29 mouse cellular contexts compared by ENCODE assay signal in the genomic region with DNA sequence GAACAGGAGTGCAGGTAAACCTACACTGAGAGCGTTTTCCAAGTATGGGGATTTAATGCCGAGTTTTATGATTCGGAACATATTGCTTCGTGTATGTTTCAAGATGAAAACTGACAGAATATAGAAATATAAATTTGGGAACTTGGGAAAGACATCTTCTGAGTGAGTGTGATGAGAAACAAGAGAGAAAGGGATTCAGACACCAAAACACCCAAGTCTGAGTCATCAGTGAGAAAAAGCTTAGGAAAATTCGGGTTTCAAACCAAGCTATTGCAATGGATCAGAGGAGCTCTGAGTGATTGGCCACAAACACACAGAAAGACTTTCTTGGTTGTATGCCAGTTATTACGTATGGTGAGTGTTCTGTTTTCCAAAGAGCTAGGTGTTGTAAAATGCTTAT. TPM values are rescaled to one million over a fixed set of nuclear protein-coding genes. Genes with fewer than 3 reads are reported as not detected.
"Had no signal": no experiment of that assay in that cellular context is flagged by ENCODE, and none has a peak within 500 bp of the region (broad histone marks: within the 10 kb centered on the region; RNA-seq: fewer than 3 reads in every experiment).

No protein-coding gene starts in this region.

- H3K9me3 ChIP-seq: limb, embryonic 13.5 days; midbrain, embryonic 12.5 days; midbrain, embryonic 15.5 days; neural tube, embryonic 13.5 days had no signal

- H3K36me3 ChIP-seq: limb, embryonic 13.5 days; midbrain, embryonic 12.5 days; midbrain, embryonic 15.5 days; neural tube, embryonic 13.5 days had no signal

- ATAC-seq: intestine, postnatal 0 days; lung, postnatal 0 days; midbrain, embryonic 15.5 days had no signal

- H3K4me2 ChIP-seq: limb, embryonic 13.5 days; lung, embryonic 14.5 days; midbrain, embryonic 12.5 days; midbrain, embryonic 15.5 days; neural tube, embryonic 13.5 days had no signal

- H3K4me3 ChIP-seq: layer of hippocampus, adult 2 months; limb, embryonic 13.5 days; midbrain, embryonic 12.5 days; midbrain, embryonic 15.5 days; myocyte; neural tube, embryonic 13.5 days had no signal

- DNase-seq: kidney, adult 2 months; kidney, postnatal 25 days; layer of hippocampus, adult 9-11 months; left cerebral cortex, postnatal 4 days; lung, embryonic 14.5 days; retina, postnatal 1 day; right cerebral cortex, postnatal 4 days; thymus, postnatal 36 days had no signal

- H3K27me3 ChIP-seq: limb, embryonic 13.5 days; midbrain, embryonic 12.5 days; neural tube, embryonic 13.5 days had no signal

- H3K27ac ChIP-seq: kidney, postnatal 0 days; layer of hippocampus, adult 2 months; limb, embryonic 13.5 days; macrophage; midbrain, embryonic 12.5 days; midbrain, embryonic 15.5 days; neural tube, embryonic 13.5 days; stomach, postnatal 0 days had no signal

- H3K9ac ChIP-seq: limb, embryonic 13.5 days; lung, embryonic 14.5 days; midbrain, embryonic 12.5 days; midbrain, embryonic 15.5 days; neural tube, embryonic 13.5 days had no signal

RNA-seq across cellular contexts. Expression of a gene that starts 4.7 kb away (rescaled TPM):
- total RNA-seq: layer of hippocampus, adult 2 months; layer of hippocampus, postnatal 25 days; left cerebral cortex, adult 18-20 months; left cerebral cortex, postnatal 14 days; left cerebral cortex, postnatal 4 days; megakaryocyte, adult 5-6 weeks; neutrophil, adult 5-6 weeks had no signal
- polyA plus RNA-seq: intestine, embryonic 14.5 days; kidney, adult 2 months; kidney, embryonic 14.5 days; large intestine, adult 2 months; limb, embryonic 13.5 days; lung, embryonic 14.5 days; macrophage; midbrain, embryonic 12.5 days; midbrain, embryonic 15.5 days; myocyte; neural tube, embryonic 13.5 days; stomach, embryonic 14.5 days; stomach, postnatal 0 days; urinary bladder, adult 2 months had no signal
